Mouse (Mus musculus) megakaryocyte, embryonic 14.5 days (primary cell): ENCODE results near the gene Tsen2.

Experiments
- FLI1 ChIP-seq: IDR thresholded peaks from 2 replicates; pipeline ENCODE4 v1.6.1; 2012; ENCODE audit warnings: low read length, inconsistent platforms, mixed read lengths
- GATA1 ChIP-seq: IDR thresholded peaks from 3 replicates; pipeline ENCODE4 v1.6.1; 2012; ENCODE audit warnings: mixed read lengths, low read length, inconsistent platforms, borderline replicate concordance

GRCm38 (mm10) chr6:115546276-115546675 is 1.8 kb downstream of the Tsen2 start:
- TF ChIP-seq GATA1 (no peak), FLI1 (no peak)
